ENCODE assay signal across 9 mouse cellular contexts in genomic region chr15:6386159-6386951, GRCm38 (mm10). TPM values are rescaled to one million over a fixed set of nuclear protein-coding genes. Genes with fewer than 3 reads are reported as not detected.
DNase-seq lines count a peak whose midpoint lies in the region; ATAC-seq and TF ChIP-seq lines count a peak whose summit lies in the region.
"Had no signal": no experiment of that assay in that cellular context is flagged by ENCODE, and none has a peak within 500 bp of the region (broad histone marks: within the 10 kb centered on the region; RNA-seq: fewer than 3 reads in every experiment).

No protein-coding gene starts in this region.

- H3K79me3 ChIP-seq in C2C12 (ENCODE audit: low read depth), result peaks cover 20% of the 10 kb centered on the region

- H3K4me3 ChIP-seq in C2C12 (ENCODE audit: insufficient read depth, poor library complexity, severe bottlenecking), result peak overlapping the region; percentile 54
- H3K4me3 ChIP-seq in forebrain, embryonic 15.5 days, result peak overlapping the region; percentile 52
- H3K4me3 ChIP-seq in liver, embryonic 16.5 days (ENCODE audit: low read depth, low read length), result peak overlapping the region; percentile 38
- H3K4me3 ChIP-seq in neural tube, embryonic 13.5 days, result peak overlapping the region; percentile 53

- peak; percentile 57 for TF ChIP-seq CTCF in C2C12 (IDR thresholded peaks at IDR 0.05; ENCODE audit: control insufficient read depth, insufficient read depth, insufficient read length)

- H3K9me3 ChIP-seq in forebrain, embryonic 15.5 days, result no peaks in the 10 kb centered on the region
- no peaks in the 10 kb centered on the region for H3K9me3 ChIP-seq in liver, embryonic 16.5 days (replicated peaks; ENCODE audit: control insufficient read depth, low read length)
- no peaks in the 10 kb centered on the region for H3K9me3 ChIP-seq in neural tube, embryonic 13.5 days

- H3K9ac ChIP-seq in forebrain, embryonic 15.5 days (replicated peaks), result peak overlapping the region; percentile 54
- no peak overlapping the region for H3K9ac ChIP-seq in liver, embryonic 16.5 days (ENCODE audit: low read depth, low read length)
- peak overlapping the region; percentile 65 for H3K9ac ChIP-seq in neural tube, embryonic 13.5 days

- H3K4me2 ChIP-seq in forebrain, embryonic 15.5 days (replicated peaks), result peak overlapping the region; percentile 77
- peak overlapping the region; percentile 32 for H3K4me2 ChIP-seq in liver, embryonic 16.5 days (ENCODE audit: low read depth, low read length)
- peak overlapping the region; percentile 85 for H3K4me2 ChIP-seq in neural tube, embryonic 13.5 days

- H3K79me2 ChIP-seq in C2C12 (ENCODE audit: control insufficient read depth, insufficient read depth), result peaks cover 41% of the 10 kb centered on the region

- no peaks in the 10 kb centered on the region for H3K27me3 ChIP-seq in C2C12 (ENCODE audit: control insufficient read depth, insufficient read depth, insufficient read length)
- H3K27me3 ChIP-seq in forebrain, embryonic 15.5 days, result no peaks in the 10 kb centered on the region
- peaks cover 13% of the 10 kb centered on the region for H3K27me3 ChIP-seq in liver, embryonic 16.5 days (ENCODE audit: control insufficient read depth, insufficient read depth, low read depth, low read length)
- H3K27me3 ChIP-seq in neural tube, embryonic 13.5 days, result peaks cover 5% of the 10 kb centered on the region; the same call in 1 of the 2 replicates

- H3ac ChIP-seq in C2C12 (ENCODE audit: control insufficient read depth, insufficient read length, low read depth), result peak overlapping the region; percentile 80

- ATAC-seq in cerebellum, adult (ENCODE audit: insufficient number of reproducible peaks, low FRiP score, low TSS enrichment), result 0 out of 2 replicates have a peak, but pooled peaks have one; percentile 26
- peak; percentile 95 for ATAC-seq in forebrain, embryonic 15.5 days (replicated peaks)
- ATAC-seq in liver, embryonic 16.5 days (ENCODE audit: low read depth), result peak; percentile 79
- peak; percentile 95 for ATAC-seq in neural tube, embryonic 13.5 days (ENCODE audit: low read depth)

- WGBS in forebrain, embryonic 15.5 days, result 2% methylated on average over 49 of the region's 49 CpGs
- WGBS in liver, embryonic 16.5 days (ENCODE audit: insufficient replicate concordance), result 2% methylated on average over 49 of the region's 49 CpGs
- 3% methylated on average over 49 of the region's 49 CpGs for WGBS in neural tube, embryonic 13.5 days

- peak; percentile 84 to 88 for DNase-seq in heart, postnatal 14 days
- DNase-seq in layer of hippocampus, adult 11-12 months (ENCODE audit: low spot score), result peak; percentile 58
- DNase-seq in testis, postnatal 14 days (ENCODE audit: low spot score), result peak; percentile 81

- intact Hi-C loops in heart, postnatal 14 days (cut with DNase I), result loop anchor here (2.0 to 5.0 kb wide), 3 partner anchors 46 to 148 kb away; no protein-coding TSS in a partner anchor

- peaks cover 17% of the 10 kb centered on the region for H3K4me1 ChIP-seq in forebrain, embryonic 15.5 days
- H3K4me1 ChIP-seq in liver, embryonic 16.5 days (ENCODE audit: control insufficient read depth, low read depth, low read length), result no peaks in the 10 kb centered on the region
- H3K4me1 ChIP-seq in neural tube, embryonic 13.5 days (replicated peaks), result peaks cover 11% of the 10 kb centered on the region; the same call in 1 of the 2 replicates

- no peak overlapping the region for H3K27ac ChIP-seq in forebrain, embryonic 15.5 days (replicated peaks)
- no peak overlapping the region for H3K27ac ChIP-seq in liver, embryonic 16.5 days (ENCODE audit: low read length)
- H3K27ac ChIP-seq in neural tube, embryonic 13.5 days (replicated peaks), result no peak overlapping the region; the same call in 1 of the 2 replicates

- H3K36me3 ChIP-seq in C2C12 (ENCODE audit: control insufficient read depth, insufficient read depth), result peaks cover 8% of the 10 kb centered on the region
- H3K36me3 ChIP-seq in forebrain, embryonic 15.5 days, result no peaks in the 10 kb centered on the region
- no peaks in the 10 kb centered on the region for H3K36me3 ChIP-seq in liver, embryonic 16.5 days (ENCODE audit: control insufficient read depth, insufficient read depth)
- no peaks in the 10 kb centered on the region for H3K36me3 ChIP-seq in neural tube, embryonic 13.5 days

TF ChIP-seq in C2C12, 6 proteins besides CTCF, POLR2A, EP300 and RAD21:
- TF ChIP-seq USF1 (IDR thresholded peaks at IDR 0.05; ENCODE audit: low read depth) (peak; percentile 68), MYOG (IDR thresholded peaks at IDR 0.05; ENCODE audit: control insufficient read depth, extremely low read depth, insufficient read length) (no peak), MAX (IDR thresholded peaks at IDR 0.05) (peak; percentile 88)

RNA-seq across cellular contexts. Expression of gene C9, which starts 58.8 kb away (rescaled TPM):
- polyA plus RNA-seq in C2C12 (2012; fragmentation: generic; extraction: Trizol), result not detected
- not detected in 2 replicates for polyA plus RNA-seq in forebrain, embryonic 15.5 days (2015; fragmentation: Nextera tagmentation; extraction: Ambion mirVana)
- total RNA-seq in heart, postnatal 14 days (2021), result not detected
- 9.3 and 12.1 TPM in 2 replicates for polyA plus RNA-seq in liver, embryonic 16.5 days (2015; fragmentation: Nextera tagmentation; extraction: Ambion mirVana)
- polyA plus RNA-seq in neural tube, embryonic 13.5 days (2015; fragmentation: Nextera tagmentation; extraction: Ambion mirVana), result not detected in 2 replicates
- total RNA-seq: MEL had no signal

Comparison
In these comparisons a context has a peak if more than half of its experiments do, and no peak if none do; other contexts are left out.
1. ATAC-seq: peak in every context shown above with its lines; median percentile 95 in forebrain, embryonic 15.5 days; 95 in neural tube, embryonic 13.5 days; 79 in liver, embryonic 16.5 days; 26 in cerebellum, adult.
2. H3K4me2 ChIP-seq: peak in every context shown above with its lines; median percentile 85 in neural tube, embryonic 13.5 days; 77 in forebrain, embryonic 15.5 days; 32 in liver, embryonic 16.5 days.
3. RNA of gene C9, which starts 58.8 kb away (polyA plus RNA-seq): 9.3 to 12.1 TPM in liver, embryonic 16.5 days; not detected in C2C12 (single experiment), not detected in forebrain, embryonic 15.5 days and not detected in neural tube, embryonic 13.5 days; every median in the first group is over 10 times any median in the second.
4. Peak in every context shown above with its lines, with median percentiles within 50 percentile points of each other: H3K4me3 ChIP-seq and DNase-seq.